Comparison of ENCODE assay signal across 9 mouse cellular contexts in genomic region chr9:67711051-67711877, GRCm38 (mm10). TPM values are rescaled to one million over a fixed set of nuclear protein-coding genes. Genes with fewer than 3 reads are reported as not detected.
DNase-seq lines count a peak whose midpoint lies in the region.
"Had no signal": no experiment of that assay in that cellular context is flagged by ENCODE, and none has a peak within 500 bp of the region (broad histone marks: within the 10 kb centered on the region; RNA-seq: fewer than 3 reads in every experiment).

No protein-coding gene starts in this region.

- peak; percentile 83 for DNase-seq in heart, adult 11 months
- DNase-seq in heart, postnatal 25 days (ENCODE audit: low spot score): no peak
- DNase-seq in adrenal gland, adult 2 months: peak; percentile 64
- DNase-seq in embryo, embryonic 9.5 days (ENCODE audit: extremely low spot score): peak; percentile 66
- peak; percentile 57 to 83 for DNase-seq in heart, postnatal 10 days
- DNase-seq in layer of hippocampus, adult 9-10 months (ENCODE audit: low spot score): peak; percentile 70
- peak; percentile 79 for DNase-seq in lung, postnatal 14 days
- DNase-seq in spleen, postnatal 4 days (ENCODE audit: low spot score in 2 of 2): peak; percentile 28 to 76

- intact Hi-C loops in heart, postnatal 25 days (cut with DNase I): no loop called here
- intact Hi-C loops in heart, postnatal 10 days (cut with DNase I): loop anchor here (2.0 kb wide), 1 partner anchor 92 kb away; no protein-coding TSS in a partner anchor

RNA-seq across cellular contexts. Expression of gene C2cd4b, which starts 48.0 kb away (rescaled TPM):
- 1 to 10 TPM; 1.6 to 1.9 TPM for total RNA-seq in heart, postnatal 25 days (2021)
- 1 to 10 TPM; 1.4 to 1.7 TPM for total RNA-seq in adrenal gland, adult 2 months (2021)
- 2.9 and 3.3 TPM in 2 replicates for polyA plus RNA-seq in adrenal gland, adult 2 months (2012; rRNA removed)
- 1 to 10 TPM; 1.7 to 2.6 TPM for total RNA-seq in heart, postnatal 10 days (2021)
- total RNA-seq: neutrophil, adult 5-6 weeks had no signal
